Mouse (Mus musculus) midbrain, embryonic 13.5 days (tissue): ENCODE measurements around the gene Ykt6. TPM values are rescaled to one million over a fixed set of nuclear protein-coding genes. Genes with fewer than 3 reads are reported as not detected.
A peak's percentile ranks its signal among the peaks of the same experiment; 100 is the strongest.

ENCODE experiments used
- ATAC-seq: fragments of 200-750 bp; cut with Nextera tagmentation; 2 replicates; pipeline ENCODE4 v1.8.0; 2017; ENCODE audit warnings: mild to moderate bottlenecking, moderate TSS enrichment, moderate library complexity
- H3K27ac ChIP-seq: fragments of 300-500 bp; sonication (generic); 2 replicates; pipeline ENCODE4 v1.5.1; 2015; ENCODE audit warnings: inconsistent platforms, mild to moderate bottlenecking, moderate library complexity
- H3K27me3 ChIP-seq: fragments of 300-500 bp; sonication (generic); 2 replicates; pipeline ENCODE4 v1.6.1; 2015; ENCODE audit warnings: mild to moderate bottlenecking, inconsistent platforms
- H3K36me3 ChIP-seq: fragments of 300-500 bp; sonication (generic); 2 replicates; pipeline ENCODE4 v1.6.1; 2015; ENCODE audit warnings: mild to moderate bottlenecking, inconsistent platforms
- H3K4me1 ChIP-seq: fragments of 300-500 bp; sonication (generic); replicated peaks from 2 replicates; pipeline ENCODE4 v1.6.1; 2015; ENCODE audit warnings: inconsistent platforms
- H3K4me2 ChIP-seq: fragments of 300-500 bp; sonication (generic); replicated peaks from 2 replicates; pipeline ENCODE4 v1.6.1; 2015; ENCODE audit warnings: moderate library complexity, mild to moderate bottlenecking, inconsistent platforms
- H3K4me3 ChIP-seq: fragments of 300-500 bp; sonication (generic); replicated peaks from 2 replicates; pipeline ENCODE4 v1.5.1; 2015; ENCODE audit warnings: mild to moderate bottlenecking, inconsistent platforms
- H3K9ac ChIP-seq: fragments of 300-500 bp; sonication (generic); replicated peaks from 2 replicates; pipeline ENCODE4 v1.6.1; 2015; ENCODE audit warnings: mild to moderate bottlenecking, inconsistent platforms
- H3K9me3 ChIP-seq: fragments of 300-500 bp; sonication (generic); 2 replicates; pipeline ENCODE4 v1.6.1; 2016; ENCODE audit warnings: mild to moderate bottlenecking, inconsistent platforms
- WGBS: fragments of 180-500 bp; shearing (Covaris S2); methylation state at CpG from one replicate; pipeline ENCODE4 v1.1.7; 2015; 5-methylcytosine and 5-hydroxymethylcytosine counted together
- polyA plus RNA-seq: library from polyadenylated mRNA; unstranded; fragments of >200 nt; fragmentation: Nextera tagmentation; extraction: Ambion mirVana; gene quantifications from 2 replicates; pipeline ENCODE4 v1.2.1, GENCODE M21; 2015

Ykt6 gene
- polyA plus RNA-seq, result 78.8 and 84.0 TPM in 2 replicates

- Histone ChIP-seq H3K27me3 (no peaks in the 10 kb centered on the region), H3K9ac (peak within 1 kb of the TSS; percentile 97), H3K36me3 (peaks cover 19% of the 10 kb centered on the region), H3K9me3 (no peaks in the 10 kb centered on the region), H3K4me3 (peak within 1 kb of the TSS; percentile 96), H3K4me1 (peaks cover 22% of the 10 kb centered on the region), H3K4me2 (peak within 1 kb of the TSS; percentile 86), H3K27ac (peak within 1 kb of the TSS; percentile 92)
- ATAC-seq, result peak; percentile 98
- under 1% methylated on average over 71 of the region's 71 CpGs for WGBS
Measured at GRCm38 (mm10) chr11:5955546-5956276, at the start of gene Ykt6. Ykt6 (plus strand) TSS chr11:5955693.

- Histone ChIP-seq H3K9me3 (no peaks in the 10 kb centered on the region), H3K36me3 (no peaks in the 10 kb centered on the region), H3K4me2 (no peak overlapping the region), H3K27ac (no peak overlapping the region), H3K9ac (no peak overlapping the region), H3K27me3 (0 out of 2 replicates have a peak, but pooled peaks cover under 1% of the 10 kb centered on the region), H3K4me3 (no peak overlapping the region), H3K4me1 (peaks cover 18% of the 10 kb centered on the region)
- WGBS, result 87% methylated on average over 10 of the region's 10 CpGs
- no peak for ATAC-seq
Measured at GRCm38 (mm10) chr11:5905778-5906518, 49.5 kb upstream of the Ykt6 start.

- 49% methylated on average over 5 of the region's 5 CpGs for WGBS
- ATAC-seq, result no peak
Measured at GRCm38 (mm10) chr11:5907096-5907495, 48.4 kb upstream of the Ykt6 start.

GRCm38 (mm10) chr11:5908642-5909041, 46.9 kb upstream of the Ykt6 start:
- H3K9ac ChIP-seq, result no peak overlapping the region
- H3K9me3 ChIP-seq, result no peaks in the 10 kb centered on the region
- no peak overlapping the region for H3K4me2 ChIP-seq
- H3K4me1 ChIP-seq, result no peaks in the 10 kb centered on the region
- no peaks in the 10 kb centered on the region for H3K27me3 ChIP-seq
- no peak overlapping the region for H3K27ac ChIP-seq
- H3K36me3 ChIP-seq, result no peaks in the 10 kb centered on the region
- no peak overlapping the region for H3K4me3 ChIP-seq
- no peak for ATAC-seq
- 83% methylated on average over 4 of the region's 4 CpGs for WGBS

More at GRCm38 (mm10) chr11:5907096-5907495, 48.4 kb upstream of the Ykt6 start:
- Histone ChIP-seq H3K9me3 (no peaks in the 10 kb centered on the region), H3K4me3 (no peak overlapping the region), H3K4me2 (no peak overlapping the region), H3K4me1 (peaks cover 8% of the 10 kb centered on the region), H3K9ac (no peak overlapping the region), H3K36me3 (no peaks in the 10 kb centered on the region), H3K27me3 (no peaks in the 10 kb centered on the region), H3K27ac (no peak overlapping the region)

GRCm38 (mm10) chr11:5912635-5913034, 42.9 kb upstream of the Ykt6 start:
- whole genome bisulfite sequencing, result 36% methylated on average over 5 of the region's 5 CpGs
- Histone ChIP-seq H3K4me2 (no peak overlapping the region), H3K27me3 (no peaks in the 10 kb centered on the region)

GRCm38 (mm10) chr11:5913256-5913655, 42.2 kb upstream of the Ykt6 start:
- no peaks in the 10 kb centered on the region for H3K36me3 ChIP-seq
- no peaks in the 10 kb centered on the region for H3K4me1 ChIP-seq
- no peak for ATAC-seq
- WGBS, result 72% methylated on average over 8 of the region's 8 CpGs
- H3K27me3 ChIP-seq, result no peaks in the 10 kb centered on the region
- no peaks in the 10 kb centered on the region for H3K9me3 ChIP-seq
- H3K4me2 ChIP-seq, result no peak overlapping the region
- no peak overlapping the region for H3K9ac ChIP-seq
- no peak overlapping the region for H3K4me3 ChIP-seq
- no peak overlapping the region for H3K27ac ChIP-seq

More at GRCm38 (mm10) chr11:5912635-5913034, 42.9 kb upstream of the Ykt6 start:
- Histone ChIP-seq H3K36me3 (no peaks in the 10 kb centered on the region), H3K27ac (no peak overlapping the region), H3K4me3 (no peak overlapping the region), H3K9me3 (no peaks in the 10 kb centered on the region), H3K9ac (no peak overlapping the region), H3K4me1 (no peaks in the 10 kb centered on the region)
- ATAC-seq, result no peak

GRCm38 (mm10) chr11:5913936-5914335, 41.6 kb upstream of the Ykt6 start:
- WGBS, result 75% methylated on average over 4 of the region's 4 CpGs
- Histone ChIP-seq H3K4me3 (no peak overlapping the region), H3K27me3 (no peaks in the 10 kb centered on the region), H3K4me2 (no peak overlapping the region), H3K9ac (no peak overlapping the region), H3K36me3 (no peaks in the 10 kb centered on the region), H3K9me3 (no peaks in the 10 kb centered on the region), H3K27ac (no peak overlapping the region), H3K4me1 (no peaks in the 10 kb centered on the region)
- ATAC-seq, result 0 out of 2 replicates have a peak, but pooled peaks have one; percentile 14

GRCm38 (mm10) chr11:5914940-5915339, 40.6 kb upstream of the Ykt6 start:
- WGBS, result 57% methylated on average over 5 of the region's 5 CpGs
- no peaks in the 10 kb centered on the region for H3K4me1 ChIP-seq
- no peak overlapping the region for H3K4me2 ChIP-seq
- H3K9ac ChIP-seq, result no peak overlapping the region
- no peak for ATAC-seq
- no peaks in the 10 kb centered on the region for H3K9me3 ChIP-seq
- no peak overlapping the region for H3K4me3 ChIP-seq
- no peaks in the 10 kb centered on the region for H3K36me3 ChIP-seq
- no peaks in the 10 kb centered on the region for H3K27me3 ChIP-seq
- H3K27ac ChIP-seq, result no peak overlapping the region

GRCm38 (mm10) chr11:5915429-5916177, 39.9 kb upstream of the Ykt6 start:
- Histone ChIP-seq H3K36me3 (no peaks in the 10 kb centered on the region), H3K9ac (no peak overlapping the region), H3K27ac (no peak overlapping the region), H3K4me3 (no peak overlapping the region), H3K4me1 (no peaks in the 10 kb centered on the region), H3K4me2 (no peak overlapping the region), H3K27me3 (no peaks in the 10 kb centered on the region), H3K9me3 (no peaks in the 10 kb centered on the region)
- 88% methylated on average over 5 of the region's 5 CpGs for WGBS
- ATAC-seq, result no peak

GRCm38 (mm10) chr11:5916178-5916548, 39.3 kb upstream of the Ykt6 start:
- no peak for ATAC-seq
- 76% methylated on average over 8 of the region's 8 CpGs for WGBS
- no peak overlapping the region for H3K27ac ChIP-seq
- H3K36me3 ChIP-seq, result no peaks in the 10 kb centered on the region
- H3K4me2 ChIP-seq, result no peak overlapping the region
- no peaks in the 10 kb centered on the region for H3K9me3 ChIP-seq
- no peaks in the 10 kb centered on the region for H3K4me1 ChIP-seq
- H3K4me3 ChIP-seq, result no peak overlapping the region
- no peaks in the 10 kb centered on the region for H3K27me3 ChIP-seq
- no peak overlapping the region for H3K9ac ChIP-seq

- no peak for ATAC-seq
- 71% methylated on average over 2 of the region's 2 CpGs for WGBS
- no peak overlapping the region for H3K9ac ChIP-seq
- no peaks in the 10 kb centered on the region for H3K4me1 ChIP-seq
- H3K9me3 ChIP-seq, result no peaks in the 10 kb centered on the region
- H3K27ac ChIP-seq, result no peak overlapping the region
- H3K4me3 ChIP-seq, result no peak overlapping the region
- no peak overlapping the region for H3K4me2 ChIP-seq
- H3K36me3 ChIP-seq, result no peaks in the 10 kb centered on the region
- no peaks in the 10 kb centered on the region for H3K27me3 ChIP-seq
Measured at GRCm38 (mm10) chr11:5918111-5918510, 37.4 kb upstream of the Ykt6 start.

- Histone ChIP-seq H3K27me3 (no peaks in the 10 kb centered on the region), H3K9me3 (no peaks in the 10 kb centered on the region), H3K4me3 (no peak overlapping the region), H3K27ac (no peak overlapping the region), H3K4me1 (no peaks in the 10 kb centered on the region), H3K9ac (no peak overlapping the region), H3K36me3 (no peaks in the 10 kb centered on the region), H3K4me2 (no peak overlapping the region)
- ATAC-seq, result no peak
- WGBS, result 93% methylated on average over 4 of the region's 4 CpGs
Measured at GRCm38 (mm10) chr11:5919606-5920005, 35.9 kb upstream of the Ykt6 start.
